9 mouse cellular contexts compared by ENCODE assay signal in the genomic region with DNA sequence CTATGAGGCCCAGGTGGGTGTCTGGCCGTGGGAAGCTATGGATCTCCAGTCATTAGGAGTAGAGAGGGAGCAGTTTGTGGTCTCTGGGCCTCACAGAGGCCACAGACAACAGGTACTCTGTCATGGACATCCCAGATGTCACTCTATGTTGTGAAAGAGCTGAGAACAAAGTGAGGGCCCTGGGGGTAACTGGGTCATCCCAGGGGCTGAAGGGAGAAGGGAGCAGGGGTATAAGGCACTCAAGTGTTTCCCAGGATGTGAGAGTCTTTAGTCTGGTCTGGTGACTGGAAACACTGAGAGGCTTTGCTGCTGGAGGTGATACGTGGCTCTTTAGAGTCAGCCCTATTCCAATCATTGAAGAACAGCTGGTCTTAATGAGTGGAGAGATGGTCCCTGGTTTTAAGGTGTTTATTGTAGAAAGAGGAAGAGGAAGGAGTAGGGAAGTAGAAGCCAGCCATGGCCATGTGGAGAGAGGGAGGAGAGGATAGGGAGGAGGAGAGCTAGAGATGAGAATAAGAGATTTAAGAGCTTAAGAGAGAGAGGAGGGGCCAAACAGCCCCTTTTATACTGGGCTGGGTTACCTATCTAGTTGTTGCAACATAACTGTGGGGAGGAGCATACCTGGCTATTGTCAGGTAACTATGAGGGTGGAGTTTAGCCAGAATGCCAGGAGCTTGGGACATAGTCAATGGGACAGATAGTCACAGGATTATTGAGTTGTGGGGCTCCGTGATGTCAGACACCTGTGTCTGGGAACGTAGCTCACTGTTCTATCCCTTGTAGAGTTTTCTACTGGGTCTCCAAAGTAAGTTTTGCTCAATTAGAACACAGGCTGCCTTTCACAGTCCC. TPM values are rescaled to one million over a fixed set of nuclear protein-coding genes. Genes with fewer than 3 reads are reported as not detected.
DNase-seq lines count a peak whose midpoint lies in the region; ATAC-seq and TF ChIP-seq lines count a peak whose summit lies in the region.
"Not testable (repeated sequence)": the region's sequence is repeated elsewhere in the genome, so short reads cannot be mapped to it uniquely, and the experiment has no call there.
"Had no signal": no experiment of that assay in that cellular context is flagged by ENCODE, and none has a peak within 500 bp of the region (broad histone marks: within the 10 kb centered on the region; RNA-seq: fewer than 3 reads in every experiment).

No protein-coding gene starts in this region.

- not testable (repeated sequence) for H3K4me3 ChIP-seq in forebrain, embryonic 10.5 days; heart, embryonic 14.5 days (ENCODE audit: control insufficient read depth in 1 of 2, insufficient read depth in 1 of 2, low read depth in 1 of 2, low read length in 2 of 2); intestine, postnatal 0 days (ENCODE audit: low read depth, low read length); limb, embryonic 15.5 days; midbrain, embryonic 12.5 days; stomach, embryonic 14.5 days (ENCODE audit: low read depth, low read length)

- not testable (repeated sequence) for H3K9ac ChIP-seq in heart, embryonic 14.5 days (ENCODE audit: low read length); intestine, postnatal 0 days (ENCODE audit: low read depth, low read length); limb, embryonic 15.5 days; midbrain, embryonic 12.5 days (replicated peaks); stomach, embryonic 14.5 days (replicated peaks; ENCODE audit: low read depth, low read length)

- peak; percentile 7 for DNase-seq in adrenal gland, adult 8-10 months
- DNase-seq in forebrain, embryonic 10.5 days (ENCODE audit: extremely low spot score, low spot score) = peak; percentile 14

- not testable (repeated sequence) for H3K36me3 ChIP-seq in forebrain, embryonic 10.5 days (replicated peaks); heart, embryonic 14.5 days (ENCODE audit: control insufficient read depth, insufficient read depth, low read length); intestine, postnatal 0 days (ENCODE audit: control insufficient read depth, insufficient read depth); limb, embryonic 15.5 days; midbrain, embryonic 12.5 days; stomach, embryonic 14.5 days (ENCODE audit: control insufficient read depth, insufficient read depth, low read length)

- H3K9me3 ChIP-seq in forebrain, embryonic 10.5 days = peaks cover 18% of the 10 kb centered on the region
- not testable (repeated sequence) for H3K9me3 ChIP-seq in heart, embryonic 14.5 days (ENCODE audit: control insufficient read depth, low read length); stomach, embryonic 14.5 days (ENCODE audit: control insufficient read depth, low read depth, low read length)
- H3K9me3 ChIP-seq in intestine, postnatal 0 days (ENCODE audit: control insufficient read depth) = peaks cover 10% of the 10 kb centered on the region
- peaks cover 11% of the 10 kb centered on the region; the same call in 1 of the 2 replicates for H3K9me3 ChIP-seq in limb, embryonic 15.5 days
- peaks cover 16% of the 10 kb centered on the region for H3K9me3 ChIP-seq in midbrain, embryonic 12.5 days

- H3K27me3 ChIP-seq in forebrain, embryonic 10.5 days (ENCODE audit: poor library complexity, severe bottlenecking); heart, embryonic 14.5 days (ENCODE audit: control insufficient read depth, insufficient read depth, low read length); intestine, postnatal 0 days (replicated peaks; ENCODE audit: control insufficient read depth, insufficient read depth, low read length); limb, embryonic 15.5 days; midbrain, embryonic 12.5 days; stomach, embryonic 14.5 days (ENCODE audit: control insufficient read depth, insufficient read depth, low read length): not testable (repeated sequence)

- WGBS in forebrain, embryonic 10.5 days = 66% methylated on average over 4 of the region's 4 CpGs
- 58% methylated on average over 3 of the region's 4 CpGs for WGBS in heart, embryonic 14.5 days
- 52% methylated on average over 3 of the region's 4 CpGs for WGBS in intestine, postnatal 0 days
- WGBS in limb, embryonic 15.5 days = 61% methylated on average over 4 of the region's 4 CpGs
- WGBS in midbrain, embryonic 12.5 days = 66% methylated on average over 4 of the region's 4 CpGs
- WGBS in stomach, embryonic 14.5 days = 60% methylated on average over 3 of the region's 4 CpGs

- ATAC-seq in heart, embryonic 14.5 days (ENCODE audit: insufficient number of reproducible peaks, insufficient read depth, low FRiP score, low read depth) = peak; percentile 69
- ATAC-seq in intestine, postnatal 0 days = peak; percentile 54
- peak; percentile 85 for ATAC-seq in limb, embryonic 15.5 days (ENCODE audit: insufficient number of reproducible peaks, low FRiP score, low TSS enrichment, low read depth)
- ATAC-seq in midbrain, embryonic 12.5 days (ENCODE audit: low FRiP score, low read depth) = peak; percentile 82
- peak; percentile 61; the same call in 1 of the 2 replicates for ATAC-seq in stomach, embryonic 14.5 days (ENCODE audit: insufficient number of reproducible peaks, insufficient read depth, low FRiP score, low read depth)

- not testable (repeated sequence) for H3K27ac ChIP-seq in forebrain, embryonic 10.5 days; heart, embryonic 14.5 days (replicated peaks in 1 of 2; ENCODE audit: control insufficient read depth in 1 of 2, insufficient read depth in 1 of 2, low read depth in 2 of 2, low read length in 2 of 2); intestine, postnatal 0 days (ENCODE audit: low read depth, low read length); limb, embryonic 15.5 days; midbrain, embryonic 12.5 days (replicated peaks); stomach, embryonic 14.5 days (ENCODE audit: low read length)

- not testable (repeated sequence) for H3K4me2 ChIP-seq in heart, embryonic 14.5 days (ENCODE audit: low read length); intestine, postnatal 0 days (replicated peaks; ENCODE audit: low read depth); limb, embryonic 15.5 days; midbrain, embryonic 12.5 days (replicated peaks); stomach, embryonic 14.5 days (replicated peaks; ENCODE audit: low read depth, low read length)

- not testable (repeated sequence) for TF ChIP-seq CTCF in intestine, postnatal 0 days (IDR thresholded peaks at IDR 0.05; ENCODE audit: low read depth)

- H3K4me1 ChIP-seq in forebrain, embryonic 10.5 days; heart, embryonic 14.5 days (ENCODE audit: control insufficient read depth in 2 of 2, insufficient read depth in 2 of 2, low read length in 2 of 2); intestine, postnatal 0 days (replicated peaks; ENCODE audit: control insufficient read depth, insufficient read depth, low read length); limb, embryonic 15.5 days; midbrain, embryonic 12.5 days; stomach, embryonic 14.5 days (ENCODE audit: control insufficient read depth, insufficient read depth, low read length): not testable (repeated sequence)

RNA-seq across cellular contexts. Expression of gene Zfp600, which starts 17.0 kb away (rescaled TPM):
- not detected for total RNA-seq in adrenal gland, adult 8-10 months (2022)
- not detected in 2 replicates for polyA plus RNA-seq in forebrain, embryonic 10.5 days (2016; fragmentation: Nextera tagmentation; extraction: Ambion mirVana)
- 0.22 TPM in 1 of 2 replicates, not detected in the other for polyA plus RNA-seq in heart, embryonic 14.5 days (2014; fragmentation: Nextera tagmentation; extraction: Ambion mirVana)
- polyA plus RNA-seq in intestine, postnatal 0 days (2015; fragmentation: Nextera tagmentation; extraction: Ambion mirVana) = not detected in 2 replicates
- not detected in 2 replicates for polyA plus RNA-seq in limb, embryonic 15.5 days (2015; fragmentation: Nextera tagmentation; extraction: Ambion mirVana)
- polyA plus RNA-seq in midbrain, embryonic 12.5 days (2016; fragmentation: Nextera tagmentation; extraction: Ambion mirVana) = not detected in 2 replicates
- polyA plus RNA-seq in stomach, embryonic 14.5 days (2014; fragmentation: Nextera tagmentation; extraction: Ambion mirVana) = not detected in 2 replicates
- total RNA-seq: forebrain, postnatal 0 days; left cerebral cortex, postnatal 36 days had no signal
- polyA plus RNA-seq: forebrain, postnatal 0 days had no signal
